Mouse (Mus musculus) hematopoietic multipotent progenitor cell, adult 10-12 weeks (in vitro differentiated cells): ENCODE measurements around the gene Msgn1. TPM values are rescaled to one million over a fixed set of nuclear protein-coding genes. Genes with fewer than 3 reads are reported as not detected.

ENCODE experiments used
- polyA plus RNA-seq: library from polyadenylated mRNA; stranded (reverse); fragments of >175 nt; gene quantifications from 2 replicates; pipeline ENCODE4 v1.2.3, GENCODE M21; 2012; ENCODE audit warnings: low replicate concordance

The Msgn1 gene
- 2.4 and 3.7 TPM in 2 replicates for polyA plus RNA-seq

DNA sequence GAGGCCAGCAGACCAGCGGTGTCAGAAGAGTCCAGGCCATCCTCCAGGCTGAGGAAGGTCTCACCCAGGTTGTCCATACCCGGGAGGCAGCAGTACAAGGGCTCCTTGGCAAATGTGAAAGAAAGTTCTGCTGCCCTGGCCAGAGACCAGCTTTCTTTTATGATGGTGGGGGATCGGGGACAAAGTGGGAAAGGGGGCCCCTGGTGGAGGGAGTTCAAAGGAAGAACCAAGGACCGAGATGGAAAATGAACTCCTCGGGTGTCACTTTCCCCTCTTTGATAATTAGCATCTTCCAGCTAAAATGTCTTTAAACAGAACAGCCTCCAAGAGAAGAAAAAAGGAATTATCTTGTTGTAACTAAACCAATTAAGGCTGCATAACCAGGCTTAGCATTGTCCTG lies at the start of gene Msgn1:
Gene Msgn1 (minus strand): TSS at position 101 of the 400 bp plus-strand sequence.

Other genes with a start within 250 kb of the Msgn1 start
- not detected in 2 replicates for gene Kcns3, start 57.9 kb downstream of the Msgn1 start, polyA plus RNA-seq
- 0.08 and 1.2 TPM in 2 replicates for gene Gen1, start 56.8 kb upstream of the Msgn1 start, polyA plus RNA-seq
- 170 and 183 TPM in 2 replicates for gene Smc6, start 56.9 kb upstream of the Msgn1 start, polyA plus RNA-seq
- not detected in 2 replicates for gene Vsnl1, start 227.6 kb upstream of the Msgn1 start, polyA plus RNA-seq
- gene Rad51ap2, start 247.1 kb upstream of the Msgn1 start, polyA plus RNA-seq: not detected in 2 replicates